Mouse (Mus musculus) spleen, postnatal 0 days (tissue): ENCODE measurements around the gene Tsg101. TPM values are rescaled to one million over a fixed set of nuclear protein-coding genes. Genes with fewer than 3 reads are reported as not detected.

Source experiments
- polyA plus RNA-seq: library from polyadenylated mRNA; unstranded; fragments of >200 nt; fragmentation: Nextera tagmentation; extraction: Ambion mirVana; gene quantifications from 2 replicates; pipeline ENCODE4 v1.2.1, GENCODE M21; 2015

Tsg101 gene
- polyA plus RNA-seq = 62.8 and 65.5 TPM in 2 replicates

DNA sequence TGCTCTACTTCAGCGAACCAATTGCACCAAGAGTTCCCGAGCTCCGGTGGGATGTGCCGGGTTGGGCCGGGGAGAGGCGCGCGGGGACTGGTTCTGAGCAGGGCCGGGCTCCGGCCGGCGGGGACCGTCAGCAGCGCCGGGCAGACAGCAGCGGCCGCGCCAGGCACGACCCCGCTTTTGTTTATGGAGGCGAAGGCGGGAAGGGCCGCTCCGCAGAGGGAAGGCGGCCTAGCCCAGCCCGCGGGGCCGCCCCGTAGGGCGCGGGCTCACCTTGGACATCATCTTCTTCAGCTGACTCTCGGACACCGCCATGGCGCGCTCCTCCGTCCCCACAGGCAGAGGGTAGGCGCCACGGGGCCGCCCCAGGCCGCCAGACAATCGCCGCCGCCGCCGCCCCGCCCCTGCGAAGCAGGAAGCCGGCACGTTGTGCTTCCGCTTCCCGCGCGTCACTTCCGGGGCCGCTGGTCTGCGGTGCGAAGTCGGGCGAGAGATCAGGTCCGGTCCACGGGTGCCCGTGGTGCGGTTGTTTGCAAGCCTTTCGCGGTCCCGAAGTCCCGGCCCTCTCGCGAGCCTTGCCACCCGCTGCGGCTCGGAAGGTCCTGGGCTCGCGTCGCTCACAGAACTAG is at the start of gene Tsg101:
Gene Tsg101 (minus strand): TSS at position 419 of the 626 bp plus-strand sequence.

DNA sequence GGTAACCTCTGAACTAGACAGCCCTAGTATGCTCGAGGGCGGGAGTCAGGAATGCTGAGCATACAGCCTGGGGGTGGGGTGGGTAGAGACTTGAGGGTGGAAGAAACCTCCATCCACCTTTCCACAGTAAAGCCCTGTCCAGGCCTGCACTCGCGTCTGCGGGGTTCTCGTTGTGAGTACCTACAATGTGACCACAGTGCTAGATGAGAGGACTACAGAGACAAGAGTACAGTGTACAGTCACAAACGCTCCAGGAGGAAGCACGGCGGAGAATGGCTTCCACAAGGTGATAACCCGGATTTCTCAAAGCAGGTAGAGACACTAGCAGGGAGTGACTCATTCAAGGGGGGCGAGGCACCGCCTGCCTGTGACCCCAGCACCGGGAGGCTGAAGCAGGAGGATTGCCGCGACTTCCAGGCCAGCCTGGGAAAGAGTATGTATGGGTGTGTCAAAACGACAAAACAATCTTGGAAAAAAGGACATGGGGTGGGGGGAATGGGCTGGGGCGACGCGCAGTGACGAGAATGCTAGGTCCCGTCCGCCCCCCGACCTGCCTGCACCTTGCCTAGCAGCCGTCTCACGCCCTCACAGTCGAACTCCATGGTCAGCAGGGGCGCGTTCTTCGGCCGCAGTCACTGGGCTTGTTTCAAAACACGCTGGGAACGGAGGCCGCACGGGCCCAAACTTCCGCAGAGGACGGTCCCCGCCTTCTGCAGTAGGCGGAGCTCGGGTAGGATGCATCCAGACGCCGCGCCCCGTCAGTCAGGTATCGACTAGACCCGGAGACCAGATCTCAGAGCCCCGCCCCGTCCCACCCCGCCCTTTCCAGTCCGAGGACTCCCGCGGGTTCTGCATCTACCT is 38.3 kb upstream of the Tsg101 start, which contains the start of gene Uevld:
Gene Uevld (minus strand): TSS at position 697 of the 861 bp plus-strand sequence.

DNA sequence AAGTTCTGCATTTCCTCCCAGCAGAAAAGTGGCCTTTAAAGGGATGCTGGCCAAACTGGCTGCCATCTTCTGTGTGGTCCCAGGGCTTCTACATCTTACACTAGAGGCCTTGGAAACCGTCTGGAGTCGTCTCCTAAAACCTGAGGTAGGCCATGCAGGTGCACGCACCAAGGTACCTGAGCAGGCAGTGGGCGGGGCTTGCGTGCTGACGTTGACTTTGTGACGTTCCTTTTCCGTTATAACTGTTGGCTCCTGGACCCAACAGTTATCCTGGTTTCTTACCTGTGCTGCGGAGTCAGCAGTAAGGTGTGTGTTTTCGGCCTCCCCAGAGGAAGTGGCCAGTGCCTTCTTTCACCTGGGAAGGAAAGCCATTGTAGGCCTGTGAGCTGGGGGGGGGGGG is 58.8 kb downstream of the Tsg101 start, which contains the start of gene Ldhc:
Gene Ldhc (plus strand): TSS at position 208 of the 400 bp plus-strand sequence.

DNA sequence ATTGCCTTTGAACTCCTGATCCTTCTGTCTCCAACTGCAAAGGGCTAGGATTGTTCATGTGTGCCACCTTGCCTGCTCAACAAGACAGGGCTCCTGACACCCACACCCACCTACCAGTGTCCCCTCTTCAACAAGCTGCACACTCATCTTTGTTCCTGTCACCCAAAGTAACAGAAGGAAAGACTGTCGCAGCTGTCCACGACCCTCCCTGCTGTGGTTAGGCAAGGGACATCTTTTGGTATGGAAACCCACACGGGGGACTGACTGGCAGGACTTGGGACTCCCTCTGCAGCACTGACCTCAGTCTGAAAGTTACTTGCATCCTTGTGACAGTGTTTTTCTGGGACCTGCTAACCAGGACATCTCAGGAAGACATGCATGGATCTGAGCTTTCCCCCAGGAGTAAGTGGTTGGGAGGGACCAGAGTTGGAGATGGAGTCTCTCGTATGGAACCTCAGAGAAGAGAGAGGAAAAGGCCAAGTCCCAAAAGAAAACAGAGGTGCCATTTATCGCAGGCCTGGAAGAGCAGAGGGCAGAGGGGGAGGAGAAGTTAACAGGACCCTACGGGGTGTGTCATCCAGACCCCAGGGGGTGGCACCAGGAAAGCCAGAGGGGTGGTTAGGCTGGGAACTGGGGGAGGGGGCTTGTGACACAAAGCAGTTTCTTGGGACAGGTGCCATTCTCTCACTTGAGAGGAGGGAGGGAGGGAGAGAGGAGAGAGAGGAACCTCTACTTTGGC is 78.8 kb downstream of the Tsg101 start, which contains the start of gene Ldha:
Gene Ldha (plus strand): TSS at position 689 of the 739 bp plus-strand sequence.

Other genes starting within 250 kb of the Tsg101 start
- 2.8 and 7.1 TPM in 2 replicates for gene Tph1, start 247.4 kb downstream of the Tsg101 start, polyA plus RNA-seq
- 15.8 and 16.1 TPM in 2 replicates for gene Saal1, start 209.3 kb downstream of the Tsg101 start, polyA plus RNA-seq
- 0.75 and 1.3 TPM in 2 replicates for gene Saa3, start 204.3 kb downstream of the Tsg101 start, polyA plus RNA-seq
- not detected in 2 replicates for gene Saa4, start 187.4 kb downstream of the Tsg101 start, polyA plus RNA-seq
- gene Saa1, start 177.0 kb downstream of the Tsg101 start, polyA plus RNA-seq = not detected in 2 replicates
- gene Saa2, start 168.2 kb downstream of the Tsg101 start, polyA plus RNA-seq = not detected in 2 replicates
- gene Hps5, start 123.9 kb downstream of the Tsg101 start, polyA plus RNA-seq = 6.0 and 7.1 TPM in 2 replicates
- 30.5 and 31.4 TPM in 2 replicates for gene Gtf2h1, start 123.9 kb downstream of the Tsg101 start, polyA plus RNA-seq
- 663 and 670 TPM in 2 replicates for gene Ldha, start 78.5 kb downstream of the Tsg101 start, polyA plus RNA-seq
- 0.54 and 0.59 TPM in 2 replicates for gene Ldhc, start 58.8 kb downstream of the Tsg101 start, polyA plus RNA-seq
- gene Uevld, start 38.6 kb upstream of the Tsg101 start, polyA plus RNA-seq = 5.1 and 5.6 TPM in 2 replicates
- gene Gm9999, start 63.6 kb upstream of the Tsg101 start, polyA plus RNA-seq = not detected in 2 replicates
- gene Spty2d1, start 88.4 kb upstream of the Tsg101 start, polyA plus RNA-seq = 11.4 TPM in 2 replicates
- 16.2 and 19.1 TPM in 2 replicates for gene Tmem86a, start 130.6 kb upstream of the Tsg101 start, polyA plus RNA-seq
- gene Ptpn5, start 213.7 kb upstream of the Tsg101 start, polyA plus RNA-seq = not detected in 2 replicates